Mouse (Mus musculus): ENCODE data around the gene Slc22a12.

The Slc22a12 gene

GRCm38 (mm10) chr19:6514940-6515339, 27.9 kb downstream of the Slc22a12 start:
- DNase-seq: no peak

DNA sequence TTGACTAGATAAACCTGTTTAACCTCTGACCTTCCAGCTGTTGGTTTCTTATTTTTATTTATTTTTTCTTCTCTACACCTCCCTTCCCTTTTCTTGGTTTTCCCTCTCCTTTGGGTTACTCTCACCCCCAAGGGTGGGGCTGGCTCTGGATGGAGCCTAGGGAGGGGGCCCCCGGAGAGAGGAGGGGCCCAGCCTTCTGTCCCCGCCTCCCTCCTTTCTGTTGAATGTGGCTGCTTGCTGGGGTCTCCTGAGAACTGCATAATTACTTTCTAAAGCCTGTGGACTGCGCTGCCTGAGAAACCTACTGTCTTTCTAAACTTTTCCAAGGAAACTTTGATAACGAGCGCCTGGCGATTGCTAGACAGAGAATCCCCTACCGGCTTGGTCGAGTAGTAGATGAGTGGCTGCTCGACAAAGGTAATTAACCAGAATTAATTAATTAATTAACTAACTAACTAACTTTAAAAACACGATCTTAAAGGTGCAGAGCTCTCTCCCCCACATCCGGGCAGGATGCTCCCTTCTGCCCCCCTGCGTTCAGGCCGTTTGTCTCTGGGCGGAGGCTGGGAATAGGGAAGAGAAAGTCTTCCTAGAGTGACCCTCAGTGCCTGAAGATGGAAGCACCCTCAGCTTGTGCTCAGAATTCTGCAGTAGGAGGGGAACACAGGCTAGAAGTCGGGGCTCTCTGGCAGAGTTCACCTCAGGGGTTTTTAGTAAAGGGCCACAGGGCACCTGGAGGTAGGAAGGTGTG, 29.3 kb downstream of the Slc22a12 start:
- no peak for DNase-seq

- no peak for DNase-seq
Measured at GRCm38 (mm10) chr19:6510546-6510945, 32.3 kb downstream of the Slc22a12 start.

- DNase-seq: no peak
Measured at GRCm38 (mm10) chr19:6509881-6510280, 33.0 kb downstream of the Slc22a12 start.

DNA sequence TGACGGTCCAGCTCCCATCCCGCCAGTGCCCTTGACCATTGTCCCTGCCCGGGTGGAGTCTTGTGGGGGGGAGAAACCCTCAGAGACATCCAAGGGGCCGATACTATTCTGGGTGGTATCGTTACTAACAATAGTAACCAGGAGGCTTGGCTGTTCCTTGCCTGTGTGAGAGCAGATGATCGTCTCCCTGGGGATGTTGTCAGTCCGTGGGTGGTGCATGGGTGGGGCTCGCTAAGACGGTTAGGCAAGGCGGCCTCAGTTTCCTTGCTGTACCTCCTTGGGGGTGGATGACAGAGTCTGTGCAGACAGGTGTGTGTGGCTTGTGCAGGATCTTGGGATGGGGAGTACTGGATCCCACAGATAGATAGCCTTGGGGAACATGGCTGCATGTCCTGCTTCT, 35.4 kb downstream of the Slc22a12 start:
- DNase-seq: no peak

GRCm38 (mm10) chr19:6504656-6505045, 38.2 kb downstream of the Slc22a12 start:
- DNase-seq: no peak

GRCm38 (mm10) chr19:6503926-6504655, 38.7 kb downstream of the Slc22a12 start:
- DNase-seq: peak; percentile 72 to 78

GRCm38 (mm10) chr19:6502543-6503319, 40.1 kb downstream of the Slc22a12 start:
- peak in 1 of 2 experiments; percentile 66 for DNase-seq

GRCm38 (mm10) chr19:6502035-6502541, 40.7 kb downstream of the Slc22a12 start:
- DNase-seq: peak; percentile 82 to 89

DNA sequence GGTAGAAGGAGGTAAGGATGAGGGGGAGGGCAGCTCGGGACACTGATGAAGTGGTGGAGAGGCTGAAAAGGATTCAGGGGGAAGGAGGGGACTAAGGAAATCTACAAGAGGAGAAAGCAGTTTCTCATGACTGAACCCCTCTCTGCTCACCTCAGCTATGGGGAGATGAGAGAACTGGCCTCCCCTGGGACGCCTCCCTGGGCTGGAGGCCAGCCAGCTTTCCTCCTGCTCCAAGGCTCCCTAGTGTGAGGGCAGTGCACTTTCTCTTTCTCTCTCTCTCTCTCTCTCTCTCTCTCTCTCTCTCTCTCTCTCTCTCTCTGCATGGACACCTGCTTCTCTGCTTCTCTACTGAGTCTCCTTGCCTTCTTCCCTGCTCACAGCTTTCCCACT, 42.2 kb downstream of the Slc22a12 start:
- DNase-seq: peak; percentile 65 to 68

DNA sequence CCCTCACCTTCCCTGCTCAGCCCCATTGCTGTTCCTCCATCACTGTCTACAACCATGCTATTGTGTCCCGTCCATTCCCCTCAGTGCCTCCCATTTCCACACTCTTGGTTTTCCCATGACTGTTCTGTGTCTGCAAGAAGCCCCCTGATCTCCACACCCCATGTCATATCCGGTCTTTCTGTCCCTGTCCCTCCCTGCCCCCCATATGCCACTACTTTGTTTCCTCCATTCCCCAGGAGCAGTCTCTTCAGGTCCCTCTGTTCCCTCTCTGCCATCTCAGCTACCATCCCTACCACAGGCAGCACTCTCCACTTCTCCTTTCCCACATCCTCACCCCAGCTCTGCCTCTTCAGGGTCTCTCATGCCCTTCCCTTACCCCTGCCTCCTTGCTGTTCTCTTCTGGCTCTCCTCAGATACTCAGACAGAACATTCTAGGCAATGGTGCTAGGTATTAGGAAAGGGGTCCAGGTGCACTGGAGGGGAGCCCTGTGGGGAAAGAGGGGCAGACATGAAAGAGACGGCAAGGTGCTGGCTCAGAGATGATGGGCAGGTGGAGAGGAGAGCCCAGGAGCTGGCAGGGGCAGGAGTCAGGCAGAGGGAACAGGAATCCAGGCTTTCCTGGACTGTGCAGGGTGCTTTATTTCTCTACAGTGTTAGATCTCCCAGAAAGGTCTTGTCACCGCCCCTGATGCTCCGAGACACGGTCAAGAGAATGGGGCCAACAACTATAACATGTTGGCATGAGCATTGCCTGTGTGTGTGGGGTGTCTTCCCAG, 42.8 kb downstream of the Slc22a12 start:
- peak in 1 of 2 experiments; percentile 61 for DNase-seq

DNA sequence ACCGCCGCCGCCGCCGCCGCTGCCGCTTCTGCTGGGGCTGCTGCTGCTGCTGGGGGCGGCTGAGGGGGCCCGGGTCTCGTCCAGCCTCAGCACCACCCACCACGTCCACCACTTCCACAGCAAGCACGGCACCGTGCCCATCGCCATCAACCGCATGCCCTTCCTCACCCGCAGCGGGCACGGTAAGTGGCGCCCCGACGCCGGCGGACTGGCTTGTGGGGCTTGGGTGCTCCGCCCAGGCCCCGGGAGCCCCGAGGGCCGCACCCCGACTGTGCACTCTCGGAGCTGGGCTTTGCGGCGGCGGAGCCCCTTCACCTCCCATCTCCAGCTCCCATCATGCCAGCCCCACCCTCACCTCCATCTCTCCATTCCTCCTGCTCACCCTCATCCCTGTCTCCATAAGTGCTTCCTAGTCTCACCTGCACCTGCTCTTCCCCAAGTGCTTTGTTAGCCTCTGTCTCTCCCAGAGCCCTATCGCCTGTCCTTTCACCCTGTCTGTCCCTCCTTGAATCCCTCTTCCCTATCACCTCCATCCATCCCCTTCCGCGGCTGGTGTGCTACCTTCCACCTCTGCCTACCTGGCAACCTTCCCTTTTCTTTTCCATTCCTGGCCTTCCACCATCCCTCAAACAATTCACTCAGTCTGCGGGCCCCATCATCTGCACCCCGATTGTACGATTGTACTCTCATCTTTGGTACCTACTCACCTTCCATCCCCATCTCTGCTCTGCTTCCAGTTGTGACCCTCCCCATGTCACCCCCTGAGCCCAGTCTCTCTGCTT, 44.3 kb downstream of the Slc22a12 start:
- peak; percentile 69 to 70 for DNase-seq

DNA sequence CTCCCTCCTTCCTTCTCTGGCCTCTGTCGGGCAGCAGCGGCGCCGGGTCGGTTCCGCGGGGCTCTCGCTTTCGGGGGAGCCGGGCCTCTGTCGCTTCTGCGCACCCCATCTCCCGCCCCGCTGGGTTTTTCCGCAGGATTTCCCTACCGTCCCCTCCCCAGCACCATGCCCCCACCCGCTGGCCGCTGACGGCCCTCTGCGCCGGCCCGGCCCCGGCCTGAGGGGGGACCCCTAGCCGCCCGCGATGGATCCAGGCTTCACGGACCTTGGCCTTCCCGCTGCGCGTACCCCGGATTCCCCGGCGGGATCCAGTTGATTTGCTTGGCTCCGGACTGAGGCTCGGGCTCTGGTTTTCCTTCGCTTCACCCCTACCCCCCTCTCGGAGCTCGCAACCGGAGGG, 45.0 kb downstream of the Slc22a12 start:
- DNase-seq: peak in 1 of 2 experiments; percentile 72

DNA sequence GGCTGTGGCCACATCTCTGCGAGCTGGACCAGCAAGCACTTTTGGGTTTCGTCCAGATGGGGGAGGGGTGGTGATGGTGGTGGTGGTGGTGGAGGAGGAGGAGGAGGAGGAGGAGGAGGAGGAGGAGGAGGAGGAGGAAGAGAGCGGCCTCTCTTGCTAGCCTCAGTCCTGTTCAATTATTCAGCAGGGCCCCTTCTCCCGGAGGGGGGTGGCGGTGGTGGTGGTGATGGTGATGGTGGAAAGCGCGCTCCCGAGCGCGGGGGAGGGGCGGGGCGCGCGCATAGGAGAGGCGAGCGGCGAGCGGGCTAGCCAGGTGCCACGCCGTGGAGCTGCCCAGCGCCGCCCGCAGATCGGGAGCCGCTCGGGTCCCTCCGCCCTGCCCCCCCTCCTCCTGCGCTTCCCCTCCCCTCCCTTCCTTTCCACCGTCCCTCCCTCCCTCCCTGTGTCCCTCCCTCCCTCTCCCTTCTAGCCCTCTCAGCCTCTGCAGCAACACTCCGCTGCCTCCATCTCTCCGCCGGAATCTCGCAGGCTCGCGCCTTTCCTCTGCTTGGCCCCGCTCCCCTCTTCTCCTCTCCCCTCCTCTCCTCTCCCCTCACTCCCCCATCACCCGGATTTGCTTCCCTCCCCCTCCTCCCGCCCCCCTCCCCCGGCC, 45.6 kb downstream of the Slc22a12 start:
- peak; percentile 91 to 92 for DNase-seq

DNA sequence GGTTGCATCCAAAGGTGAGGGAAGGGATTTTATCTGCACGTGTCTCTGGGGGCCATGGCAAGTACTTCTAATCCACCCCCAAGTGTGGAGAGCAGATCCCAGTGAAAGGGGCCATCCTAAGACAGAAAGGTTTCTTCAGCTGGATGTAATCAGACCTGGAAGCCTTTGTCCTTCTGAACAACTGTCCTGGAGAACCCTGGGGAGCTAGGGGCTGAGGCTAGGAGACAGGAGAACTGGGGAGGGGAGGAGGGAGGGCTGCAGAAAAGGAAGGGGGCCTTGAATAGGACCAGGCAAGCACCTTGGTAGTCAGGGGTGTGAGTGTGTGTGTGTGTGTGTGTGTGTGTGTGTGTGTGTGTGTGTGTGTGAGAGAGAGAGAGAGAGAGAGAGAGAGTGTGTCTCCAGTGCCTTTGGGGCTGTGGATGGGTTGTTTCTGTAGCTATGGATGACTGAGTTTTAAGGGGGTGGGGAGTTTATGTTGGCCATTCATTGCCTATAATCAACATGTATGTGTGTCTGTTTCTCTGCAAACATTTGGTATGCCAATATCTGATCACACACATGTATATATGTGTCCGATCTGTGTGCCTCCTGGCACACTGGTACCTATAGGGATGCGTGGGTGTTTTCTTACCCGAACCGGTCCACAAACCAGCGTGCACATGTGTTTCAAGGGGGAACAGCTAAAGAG, 46.2 kb downstream of the Slc22a12 start:
- DNase-seq: no peak

- no peak for DNase-seq
Measured at GRCm38 (mm10) chr19:6495714-6496113, 47.1 kb downstream of the Slc22a12 start.

DNA sequence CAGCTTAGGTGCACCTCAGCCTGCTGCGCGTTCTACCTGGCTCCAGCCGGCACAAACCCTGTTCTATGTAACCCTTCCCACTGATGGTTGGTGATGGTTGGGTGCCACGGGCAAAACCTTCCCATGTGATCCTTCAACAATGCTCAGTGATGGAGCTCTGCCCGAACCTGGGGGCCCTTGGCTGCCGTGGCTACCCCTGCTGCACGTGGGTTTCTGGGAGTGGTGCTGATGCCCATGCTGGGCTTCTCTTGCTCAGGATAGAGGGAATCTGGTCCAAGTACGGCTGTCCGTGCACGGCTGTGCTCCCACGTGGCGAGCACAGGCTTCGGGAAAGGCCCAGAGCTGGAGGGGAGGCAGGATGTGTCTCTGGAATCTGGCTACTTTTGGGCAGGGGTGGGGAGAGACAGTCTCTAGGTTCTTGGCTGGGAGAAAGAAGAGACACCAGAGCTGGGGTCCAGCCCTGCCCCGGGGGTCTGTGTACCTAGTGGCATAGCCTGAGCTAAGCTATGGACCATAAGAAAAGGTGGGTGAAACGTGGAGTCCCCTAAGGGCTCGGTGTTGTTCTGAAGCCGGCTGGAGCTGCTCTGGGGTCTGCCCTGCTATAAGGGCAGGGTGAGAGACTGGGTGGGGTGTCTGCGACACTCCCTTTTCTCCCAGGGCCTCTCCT, 48.2 kb downstream of the Slc22a12 start:
- DNase-seq: no peak

DNA sequence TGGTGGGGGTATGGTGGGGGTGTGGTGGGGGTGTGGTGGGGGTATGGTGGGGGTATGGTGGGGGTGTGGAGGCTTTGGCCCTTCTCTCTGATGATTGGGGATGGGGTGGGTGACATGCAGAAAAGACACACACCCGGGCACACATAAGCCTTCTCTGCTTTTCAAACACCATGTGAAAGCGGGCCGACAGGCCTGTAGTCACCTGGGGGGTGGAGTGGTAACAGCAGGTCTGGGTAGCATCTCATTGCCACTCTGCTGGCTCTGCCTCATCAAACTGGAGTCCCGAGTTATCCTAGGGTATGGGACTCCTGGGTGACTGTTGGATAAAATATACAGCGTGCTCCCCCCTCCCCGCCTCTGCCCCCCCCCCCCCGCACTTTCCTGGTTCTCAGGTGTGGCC, 48.8 kb downstream of the Slc22a12 start:
- no peak for DNase-seq

GRCm38 (mm10) chr19:6493219-6493618, 49.6 kb downstream of the Slc22a12 start:
- no peak for DNase-seq

DNA sequence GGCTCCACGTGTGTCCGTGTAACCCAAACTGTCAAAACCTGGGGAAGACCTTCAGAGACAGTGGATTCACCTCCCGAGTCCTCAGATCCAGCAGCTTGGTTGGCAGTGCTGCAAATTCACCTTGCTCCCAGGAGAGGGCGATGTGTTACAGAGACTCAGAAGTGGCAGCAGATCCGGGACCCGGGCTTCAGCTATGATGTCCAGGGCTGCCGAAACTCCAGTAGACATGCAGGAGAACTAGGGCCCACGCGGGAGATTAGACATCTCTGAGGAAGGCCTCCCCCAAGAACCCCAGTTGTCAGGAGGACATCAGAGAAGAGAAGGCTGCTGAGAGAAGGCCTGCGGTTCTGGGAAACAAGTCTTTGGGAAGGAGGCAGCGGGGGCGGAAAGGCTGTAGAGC, 50.7 kb downstream of the Slc22a12 start:
- peak; percentile 90 to 92 for DNase-seq
